Mouse (Mus musculus): Measurements from ENCODE around the gene Foxn2. TPM values are rescaled to one million over a fixed set of nuclear protein-coding genes. Genes with fewer than 3 reads are reported as not detected.
A peak's percentile ranks its signal among the peaks of the same experiment; 100 is the strongest.

Foxn2 gene
- polyA plus RNA-seq (2015; fragmentation: Nextera tagmentation; extraction: Ambion mirVana), result 11.0 and 11.8 TPM in 2 replicates

- peaks cover 31% of the 10 kb centered on the region for H3K4me1 ChIP-seq (ENCODE audit: control insufficient read depth, low read depth, low read length)
- H3K9me3 ChIP-seq (replicated peaks; ENCODE audit: control insufficient read depth, low read length), result no peaks in the 10 kb centered on the region; the same call in 1 of the 2 replicates
- peak; percentile 90 for ATAC-seq (ENCODE audit: low read depth)
- H3K27ac ChIP-seq (ENCODE audit: low read length), result peak within 1 kb of the TSS; percentile 88
- no peaks in the 10 kb centered on the region for H3K36me3 ChIP-seq (ENCODE audit: control insufficient read depth, insufficient read depth)
- H3K4me2 ChIP-seq (ENCODE audit: low read depth, low read length), result peak within 1 kb of the TSS; percentile 86
- no peaks in the 10 kb centered on the region for H3K27me3 ChIP-seq (ENCODE audit: control insufficient read depth, insufficient read depth, low read depth, low read length)
- peak within 1 kb of the TSS; percentile 96 for H3K9ac ChIP-seq (ENCODE audit: low read depth, low read length)
- 0% methylated on average over 55 of the region's 93 CpGs for WGBS (ENCODE audit: insufficient replicate concordance)
- peak within 1 kb of the TSS; percentile 93 for H3K4me3 ChIP-seq (ENCODE audit: low read depth, low read length)
Measured at GRCm38 (mm10) chr17:88440285-88441000, at the start of gene Foxn2. Foxn2 (plus strand) TSS chr17:88440711.

- Histone ChIP-seq H3K4me1 (ENCODE audit: control insufficient read depth, low read depth, low read length) (no peaks in the 10 kb centered on the region), H3K4me3 (ENCODE audit: low read depth, low read length) (no peak overlapping the region), H3K4me2 (ENCODE audit: low read depth, low read length) (no peak overlapping the region), H3K27ac (ENCODE audit: low read length) (no peak overlapping the region), H3K9me3 (replicated peaks; ENCODE audit: control insufficient read depth, low read length) (no peaks in the 10 kb centered on the region), H3K27me3 (ENCODE audit: control insufficient read depth, insufficient read depth, low read depth, low read length) (no peaks in the 10 kb centered on the region), H3K9ac (ENCODE audit: low read depth, low read length) (no peak overlapping the region), H3K36me3 (ENCODE audit: control insufficient read depth, insufficient read depth) (no peaks in the 10 kb centered on the region)
- WGBS (ENCODE audit: insufficient replicate concordance), result 81% methylated on average over 6 of the region's 6 CpGs
- ATAC-seq (ENCODE audit: low read depth), result no peak
Measured at GRCm38 (mm10) chr17:88397501-88397900, 43.0 kb upstream of the Foxn2 start.

- ATAC-seq (ENCODE audit: low read depth), result no peak
- H3K4me1 ChIP-seq (ENCODE audit: control insufficient read depth, low read depth, low read length), result no peaks in the 10 kb centered on the region
- no peaks in the 10 kb centered on the region for H3K27me3 ChIP-seq (ENCODE audit: control insufficient read depth, insufficient read depth, low read depth, low read length)
- H3K27ac ChIP-seq (ENCODE audit: low read length), result no peak overlapping the region
- 77% methylated on average over 6 of the region's 6 CpGs for WGBS (ENCODE audit: insufficient replicate concordance)
- no peaks in the 10 kb centered on the region for H3K9me3 ChIP-seq (replicated peaks; ENCODE audit: control insufficient read depth, low read length)
- H3K36me3 ChIP-seq (ENCODE audit: control insufficient read depth, insufficient read depth), result no peaks in the 10 kb centered on the region
- no peak overlapping the region for H3K9ac ChIP-seq (ENCODE audit: low read depth, low read length)
- H3K4me3 ChIP-seq (ENCODE audit: low read depth, low read length), result no peak overlapping the region
- H3K4me2 ChIP-seq (ENCODE audit: low read depth, low read length), result no peak overlapping the region
Measured at GRCm38 (mm10) chr17:88398090-88398489, 42.4 kb upstream of the Foxn2 start.

- no peak for ATAC-seq (ENCODE audit: low read depth)
- H3K4me2 ChIP-seq (ENCODE audit: low read depth, low read length), result no peak overlapping the region
- WGBS (ENCODE audit: insufficient replicate concordance), result 79% methylated on average over 4 of the region's 4 CpGs
- no peaks in the 10 kb centered on the region for H3K4me1 ChIP-seq (ENCODE audit: control insufficient read depth, low read depth, low read length)
- no peak overlapping the region for H3K4me3 ChIP-seq (ENCODE audit: low read depth, low read length)
- no peak overlapping the region for H3K9ac ChIP-seq (ENCODE audit: low read depth, low read length)
- H3K27ac ChIP-seq (ENCODE audit: low read length), result no peak overlapping the region
- H3K9me3 ChIP-seq (replicated peaks; ENCODE audit: control insufficient read depth, low read length), result no peaks in the 10 kb centered on the region
- no peaks in the 10 kb centered on the region; the same call in 1 of the 2 replicates for H3K27me3 ChIP-seq (ENCODE audit: control insufficient read depth, insufficient read depth, low read depth, low read length)
- no peaks in the 10 kb centered on the region for H3K36me3 ChIP-seq (ENCODE audit: control insufficient read depth, insufficient read depth)
Measured at GRCm38 (mm10) chr17:88398854-88399253, 41.7 kb upstream of the Foxn2 start.

- WGBS (ENCODE audit: insufficient replicate concordance), result 67% methylated on average over 6 of the region's 6 CpGs
- Histone ChIP-seq H3K27me3 (ENCODE audit: control insufficient read depth, insufficient read depth, low read depth, low read length) (peaks cover 4% of the 10 kb centered on the region), H3K4me2 (ENCODE audit: low read depth, low read length) (no peak overlapping the region), H3K4me3 (ENCODE audit: low read depth, low read length) (no peak overlapping the region), H3K27ac (ENCODE audit: low read length) (no peak overlapping the region), H3K9ac (ENCODE audit: low read depth, low read length) (no peak overlapping the region), H3K4me1 (ENCODE audit: control insufficient read depth, low read depth, low read length) (no peaks in the 10 kb centered on the region), H3K9me3 (replicated peaks; ENCODE audit: control insufficient read depth, low read length) (no peaks in the 10 kb centered on the region), H3K36me3 (ENCODE audit: control insufficient read depth, insufficient read depth) (no peaks in the 10 kb centered on the region)
- ATAC-seq (ENCODE audit: low read depth), result no peak
Measured at GRCm38 (mm10) chr17:88400122-88400521, 40.4 kb upstream of the Foxn2 start.

GRCm38 (mm10) chr17:88400702-88401475 is 39.6 kb upstream of the Foxn2 start:
- ATAC-seq (ENCODE audit: low read depth), result no peak
- Histone ChIP-seq H3K9me3 (replicated peaks; ENCODE audit: control insufficient read depth, low read length) (no peaks in the 10 kb centered on the region), H3K4me1 (ENCODE audit: control insufficient read depth, low read depth, low read length) (no peaks in the 10 kb centered on the region)

GRCm38 (mm10) chr17:88403269-88403668 is 37.2 kb upstream of the Foxn2 start:
- Histone ChIP-seq H3K27ac (ENCODE audit: low read length) (no peak overlapping the region), H3K27me3 (ENCODE audit: control insufficient read depth, insufficient read depth, low read depth, low read length) (peaks cover 10% of the 10 kb centered on the region), H3K4me2 (ENCODE audit: low read depth, low read length) (no peak overlapping the region), H3K36me3 (ENCODE audit: control insufficient read depth, insufficient read depth) (no peaks in the 10 kb centered on the region), H3K4me1 (ENCODE audit: control insufficient read depth, low read depth, low read length) (no peaks in the 10 kb centered on the region), H3K9ac (ENCODE audit: low read depth, low read length) (no peak overlapping the region), H3K9me3 (replicated peaks; ENCODE audit: control insufficient read depth, low read length) (no peaks in the 10 kb centered on the region), H3K4me3 (ENCODE audit: low read depth, low read length) (no peak overlapping the region)
- 58% methylated on average over 6 of the region's 6 CpGs for WGBS (ENCODE audit: insufficient replicate concordance)
- ATAC-seq (ENCODE audit: low read depth), result 0 out of 2 replicates have a peak, but pooled peaks have one; percentile 11

More at GRCm38 (mm10) chr17:88400702-88401475, 39.6 kb upstream of the Foxn2 start:
- 63% methylated on average over 15 of the region's 15 CpGs for WGBS (ENCODE audit: insufficient replicate concordance)
- Histone ChIP-seq H3K9ac (ENCODE audit: low read depth, low read length) (no peak overlapping the region), H3K4me3 (ENCODE audit: low read depth, low read length) (no peak overlapping the region), H3K27ac (ENCODE audit: low read length) (no peak overlapping the region), H3K4me2 (ENCODE audit: low read depth, low read length) (no peak overlapping the region), H3K36me3 (ENCODE audit: control insufficient read depth, insufficient read depth) (no peaks in the 10 kb centered on the region), H3K27me3 (ENCODE audit: control insufficient read depth, insufficient read depth, low read depth, low read length) (peaks cover 6% of the 10 kb centered on the region)

- no peaks in the 10 kb centered on the region; the same call in 1 of the 2 replicates for H3K4me1 ChIP-seq (ENCODE audit: control insufficient read depth, low read depth, low read length)
- 23% methylated on average over 6 of the region's 6 CpGs for WGBS (ENCODE audit: insufficient replicate concordance)
- no peak overlapping the region for H3K9ac ChIP-seq (ENCODE audit: low read depth, low read length)
- H3K27me3 ChIP-seq (ENCODE audit: control insufficient read depth, insufficient read depth, low read depth, low read length), result peaks cover 10% of the 10 kb centered on the region
- H3K9me3 ChIP-seq (replicated peaks; ENCODE audit: control insufficient read depth, low read length), result no peaks in the 10 kb centered on the region
- H3K4me2 ChIP-seq (ENCODE audit: low read depth, low read length), result no peak overlapping the region
- no peak overlapping the region for H3K4me3 ChIP-seq (ENCODE audit: low read depth, low read length)
- H3K27ac ChIP-seq (ENCODE audit: low read length), result no peak overlapping the region
- H3K36me3 ChIP-seq (ENCODE audit: control insufficient read depth, insufficient read depth), result no peaks in the 10 kb centered on the region
- no peak for ATAC-seq (ENCODE audit: low read depth)
Measured at GRCm38 (mm10) chr17:88404471-88404870, 36.0 kb upstream of the Foxn2 start.

GRCm38 (mm10) chr17:88405076-88405475 is 35.4 kb upstream of the Foxn2 start:
- Histone ChIP-seq H3K36me3 (ENCODE audit: control insufficient read depth, insufficient read depth) (no peaks in the 10 kb centered on the region), H3K4me3 (ENCODE audit: low read depth, low read length) (no peak overlapping the region), H3K9ac (ENCODE audit: low read depth, low read length) (no peak overlapping the region), H3K9me3 (replicated peaks; ENCODE audit: control insufficient read depth, low read length) (no peaks in the 10 kb centered on the region), H3K4me2 (ENCODE audit: low read depth, low read length) (peak overlapping the region; percentile 28; the same call in 1 of the 2 replicates), H3K4me1 (ENCODE audit: control insufficient read depth, low read depth, low read length) (peaks cover 3% of the 10 kb centered on the region; the same call in 1 of the 2 replicates), H3K27me3 (ENCODE audit: control insufficient read depth, insufficient read depth, low read depth, low read length) (peaks cover 10% of the 10 kb centered on the region), H3K27ac (ENCODE audit: low read length) (no peak overlapping the region)
- 25% methylated on average over 19 of the region's 19 CpGs for WGBS (ENCODE audit: insufficient replicate concordance)
- no peak for ATAC-seq (ENCODE audit: low read depth)

Measured in liver, embryonic 16.5 days (tissue).